Mouse (Mus musculus): ENCODE results near the gene Mthfsd. TPM values are rescaled to one million over a fixed set of nuclear protein-coding genes. Genes with fewer than 3 reads are reported as not detected.

The Mthfsd gene
- total and polyA plus RNA-seq, 2 experiments from 2014 or later: 33.3 to 76.5 TPM

GRCm38 (mm10) chr8:121134512-121134911 lies 26.3 kb upstream of the Mthfsd start:
- Histone ChIP-seq H3K36me3 (ENCODE audit: insufficient read depth) (no peaks in the 10 kb centered on the region), H3K9ac (no peak overlapping the region), H3K9me3 (ENCODE audit: low read length) (no peaks in the 10 kb centered on the region), H3K27me3 (ENCODE audit: insufficient read depth, low read length) (peaks cover 35% of the 10 kb centered on the region), H3K4me3 (ENCODE audit: low read depth, low read length) (no peak overlapping the region), H3K4me2 (ENCODE audit: low read depth) (no peak overlapping the region), H3K27ac (ENCODE audit: low read depth, low read length) (no peak overlapping the region), H3K4me1 (ENCODE audit: insufficient read depth) (no peaks in the 10 kb centered on the region)
- no peak for DNase-seq
- 90% methylated on average over 11 of the region's 11 CpGs for WGBS
- no peak for ATAC-seq
- TF ChIP-seq CTCF (IDR thresholded peaks at IDR 0.05; ENCODE audit: low read depth): no peak

- no peak for TF ChIP-seq CTCF (IDR thresholded peaks at IDR 0.05; ENCODE audit: low read depth)
- no peaks in the 10 kb centered on the region for H3K9me3 ChIP-seq (ENCODE audit: low read length)
- WGBS: 88% methylated on average over 10 of the region's 10 CpGs
- H3K36me3 ChIP-seq (ENCODE audit: insufficient read depth): no peaks in the 10 kb centered on the region
- ATAC-seq (no peak), DNase-seq (no peak)
- no peak overlapping the region for H3K4me2 ChIP-seq (ENCODE audit: low read depth)
- no peak overlapping the region for H3K9ac ChIP-seq
- H3K27ac ChIP-seq (ENCODE audit: low read depth, low read length): no peak overlapping the region
- no peak overlapping the region for H3K4me3 ChIP-seq (ENCODE audit: low read depth, low read length)
- H3K4me1 ChIP-seq (ENCODE audit: insufficient read depth): no peaks in the 10 kb centered on the region
- peaks cover 35% of the 10 kb centered on the region for H3K27me3 ChIP-seq (ENCODE audit: insufficient read depth, low read length)
These were observed 25.9 kb upstream of the Mthfsd start for GRCm38 (mm10) chr8:121134102-121134501.

- Histone ChIP-seq H3K27me3 (ENCODE audit: insufficient read depth, low read length) (peaks cover 43% of the 10 kb centered on the region), H3K4me3 (ENCODE audit: low read depth, low read length) (no peak overlapping the region), H3K9ac (no peak overlapping the region), H3K4me2 (ENCODE audit: low read depth) (no peak overlapping the region), H3K9me3 (ENCODE audit: low read length) (no peaks in the 10 kb centered on the region), H3K36me3 (ENCODE audit: insufficient read depth) (no peaks in the 10 kb centered on the region), H3K27ac (ENCODE audit: low read depth, low read length) (no peak overlapping the region), H3K4me1 (ENCODE audit: insufficient read depth) (no peaks in the 10 kb centered on the region)
- DNase-seq (no peak), ATAC-seq (no peak)
- 69% methylated on average over 5 of the region's 5 CpGs for WGBS
- TF ChIP-seq CTCF (IDR thresholded peaks at IDR 0.05; ENCODE audit: low read depth): no peak
These were observed 24.8 kb upstream of the Mthfsd start for GRCm38 (mm10) chr8:121132961-121133513.

- no peak overlapping the region for H3K9ac ChIP-seq
- no peak overlapping the region for H3K4me2 ChIP-seq (ENCODE audit: low read depth)
- no peak overlapping the region for H3K27ac ChIP-seq (ENCODE audit: low read depth, low read length)
- peak; percentile 59 for TF ChIP-seq CTCF (IDR thresholded peaks at IDR 0.05; ENCODE audit: low read depth)
- ATAC-seq (no peak), DNase-seq (peak; percentile 6)
- H3K9me3 ChIP-seq (ENCODE audit: low read length): no peaks in the 10 kb centered on the region
- H3K4me1 ChIP-seq (ENCODE audit: insufficient read depth): no peaks in the 10 kb centered on the region
- H3K27me3 ChIP-seq (ENCODE audit: insufficient read depth, low read length): peaks cover 67% of the 10 kb centered on the region
- H3K4me3 ChIP-seq (ENCODE audit: low read depth, low read length): no peak overlapping the region
- no peaks in the 10 kb centered on the region for H3K36me3 ChIP-seq (ENCODE audit: insufficient read depth)
- 35% methylated on average over 5 of the region's 5 CpGs for WGBS
These were observed 22.3 kb upstream of the Mthfsd start for GRCm38 (mm10) chr8:121130522-121130921.

GRCm38 (mm10) chr8:121129265-121129940 lies 21.2 kb upstream of the Mthfsd start:
- no peak for TF ChIP-seq CTCF (IDR thresholded peaks at IDR 0.05; ENCODE audit: low read depth)

GRCm38 (mm10) chr8:121128531-121129264 lies 20.5 kb upstream of the Mthfsd start:
- 3% methylated on average over 50 of the region's 55 CpGs for WGBS
- H3K4me3 ChIP-seq (ENCODE audit: low read depth, low read length): peak overlapping the region; percentile 9; the same call in 1 of the 2 replicates
- H3K9me3 ChIP-seq (ENCODE audit: low read length): 0 out of 2 replicates have a peak, but pooled peaks cover 3% of the 10 kb centered on the region
- ATAC-seq (no peak), DNase-seq (no peak)
- H3K36me3 ChIP-seq (ENCODE audit: insufficient read depth): no peaks in the 10 kb centered on the region
- no peaks in the 10 kb centered on the region for H3K4me1 ChIP-seq (ENCODE audit: insufficient read depth)
- H3K4me2 ChIP-seq (ENCODE audit: low read depth): peak overlapping the region; percentile 1
- TF ChIP-seq CTCF (IDR thresholded peaks at IDR 0.05; ENCODE audit: low read depth): no peak
- peaks cover 85% of the 10 kb centered on the region for H3K27me3 ChIP-seq (ENCODE audit: insufficient read depth, low read length)
- no peak overlapping the region for H3K9ac ChIP-seq
- no peak overlapping the region for H3K27ac ChIP-seq (ENCODE audit: low read depth, low read length)

More at GRCm38 (mm10) chr8:121129265-121129940, 21.2 kb upstream of the Mthfsd start:
- Histone ChIP-seq H3K4me3 (ENCODE audit: low read depth, low read length) (no peak overlapping the region), H3K27ac (ENCODE audit: low read depth, low read length) (no peak overlapping the region), H3K4me2 (ENCODE audit: low read depth) (no peak overlapping the region), H3K36me3 (ENCODE audit: insufficient read depth) (no peaks in the 10 kb centered on the region), H3K27me3 (ENCODE audit: insufficient read depth, low read length) (peaks cover 78% of the 10 kb centered on the region), H3K4me1 (ENCODE audit: insufficient read depth) (no peaks in the 10 kb centered on the region), H3K9ac (no peak overlapping the region), H3K9me3 (ENCODE audit: low read length) (no peaks in the 10 kb centered on the region)
- 16% methylated on average over 16 of the region's 16 CpGs for WGBS
- no peak for DNase-seq
- ATAC-seq: no peak
